Mouse (Mus musculus) induced T-regulatory cell, adult 2 months (primary cell): Measurements from ENCODE around the gene Gapt.
"Not testable (repeated sequence)": the region's sequence is repeated elsewhere in the genome, so short reads cannot be mapped to it uniquely, and the experiment has no call there.

Experiments used
- DNase-seq: peaks from one replicate; pipeline ENCODE4 v3.0.0-alpha.2; 2012; ENCODE audit warnings: low read depth

The Gapt gene

DNA sequence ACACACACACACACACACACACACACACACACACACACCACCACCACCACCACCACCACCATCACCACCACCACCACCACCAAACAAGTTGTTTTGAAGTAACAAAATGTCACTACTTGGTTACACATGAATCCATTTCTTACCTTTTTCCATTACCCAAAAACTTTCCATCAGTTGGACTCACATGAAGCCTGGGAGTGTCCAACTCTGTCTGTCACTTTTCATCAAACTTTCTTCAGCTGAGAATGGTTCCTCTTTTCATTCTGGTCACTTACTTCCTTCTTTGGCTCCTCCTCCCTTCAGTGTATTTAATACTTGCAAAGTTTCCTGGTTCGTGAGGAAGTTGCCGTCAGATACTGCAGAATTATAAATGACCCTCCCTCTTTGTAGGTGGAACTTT, at the start of gene Gapt:
TSS of gene Gapt (minus strand) at position 259 of the 400 bp plus-strand sequence.
- DNase-seq: no peak

DNA sequence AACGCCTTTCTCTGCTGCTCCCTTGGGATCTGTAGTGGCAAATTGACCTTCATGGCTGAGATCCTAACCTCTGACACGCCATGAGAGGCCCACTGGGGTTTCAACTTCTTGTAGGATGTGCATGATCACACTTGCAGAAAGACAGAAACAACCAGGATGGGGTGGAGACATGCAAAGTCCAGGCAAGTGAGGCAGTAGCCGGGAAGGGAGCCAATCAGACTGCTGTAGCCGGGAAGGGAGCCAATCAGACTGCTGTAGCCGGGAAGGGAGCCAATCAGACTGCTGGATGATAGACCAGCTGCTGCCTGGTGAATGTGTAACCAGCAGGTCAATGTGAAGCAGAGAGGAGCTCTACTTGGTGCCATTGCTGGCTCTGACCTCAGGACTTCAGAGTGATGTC, 49.2 kb upstream of the Gapt start:
- no peak for DNase-seq

DNA sequence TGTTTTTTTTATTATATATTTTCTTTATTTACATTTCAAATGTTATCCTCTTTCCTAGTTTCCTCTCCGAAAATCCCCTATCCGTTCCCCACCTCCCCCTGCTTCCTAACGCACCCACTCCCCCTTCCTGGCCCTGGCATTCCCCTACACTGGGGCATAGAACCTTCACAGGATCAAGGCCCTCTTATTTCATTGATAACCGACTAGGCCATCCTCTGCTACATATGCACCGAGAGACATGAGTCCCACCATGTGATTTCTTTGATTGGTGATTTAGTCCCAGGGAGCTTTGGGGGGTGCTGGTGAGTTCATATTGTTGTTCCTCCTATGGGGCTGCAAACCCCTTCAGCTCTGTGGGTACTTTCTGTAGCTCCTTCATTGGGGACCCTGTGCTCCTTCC, 47.7 kb upstream of the Gapt start:
- DNase-seq: not testable (repeated sequence)

DNA sequence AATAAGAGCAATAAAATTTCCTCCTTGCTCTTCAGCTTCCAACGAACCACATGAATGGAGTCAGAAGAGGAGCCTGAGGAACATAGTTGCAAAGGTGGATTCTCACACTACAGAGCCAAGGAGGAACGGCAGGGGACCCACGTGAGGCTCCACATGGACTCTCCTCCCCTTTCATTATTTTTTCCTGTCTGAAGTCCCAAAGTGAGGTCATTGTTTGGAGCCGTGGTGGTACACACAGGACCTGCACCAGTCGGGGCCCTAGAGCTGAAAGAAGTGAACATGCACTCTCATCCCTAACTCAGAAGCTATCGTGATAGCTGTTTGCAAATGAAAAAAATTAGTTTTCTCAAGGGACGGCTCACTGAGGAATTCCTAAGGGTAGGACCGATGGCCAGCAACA, 47.1 kb upstream of the Gapt start:
- DNase-seq: no peak

DNA sequence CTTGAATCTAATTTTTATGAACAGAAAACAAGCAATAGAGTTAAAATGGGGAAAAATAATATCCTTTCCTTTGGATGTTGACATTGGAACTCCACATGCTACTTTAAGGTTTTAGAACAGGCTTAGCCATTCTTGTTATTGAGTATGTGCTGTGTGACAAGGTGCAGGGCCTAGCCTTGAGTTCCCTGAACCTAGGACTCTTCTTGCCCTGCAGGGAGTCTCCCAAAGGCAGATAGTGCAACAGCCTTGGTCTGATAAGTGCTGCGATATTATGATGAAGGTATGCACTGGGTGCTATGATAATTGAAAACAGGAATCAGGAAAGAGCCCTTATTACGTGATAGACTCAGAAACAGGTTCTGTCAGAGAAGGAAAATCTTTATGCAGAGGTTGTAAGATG, 44.9 kb upstream of the Gapt start:
- no peak for DNase-seq

DNA sequence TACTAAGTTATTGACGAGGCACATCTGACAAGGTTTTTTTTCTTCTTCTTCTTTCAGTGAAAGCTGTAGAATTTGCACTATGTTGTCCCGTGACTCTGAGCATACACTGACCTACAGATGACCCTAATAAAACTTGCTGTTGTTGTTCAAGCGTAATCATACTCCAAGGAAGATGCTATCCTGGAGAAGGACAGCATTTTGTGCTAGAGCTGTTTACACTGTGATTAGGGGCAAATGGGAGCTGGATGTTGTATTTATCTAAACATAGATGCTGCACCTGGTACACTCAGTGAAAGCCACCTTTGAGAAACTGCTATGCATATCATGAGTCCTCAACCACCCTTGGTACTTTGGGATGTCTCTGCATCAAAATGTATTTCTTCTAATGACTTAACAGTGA, 44.4 kb upstream of the Gapt start:
- DNase-seq: no peak

DNA sequence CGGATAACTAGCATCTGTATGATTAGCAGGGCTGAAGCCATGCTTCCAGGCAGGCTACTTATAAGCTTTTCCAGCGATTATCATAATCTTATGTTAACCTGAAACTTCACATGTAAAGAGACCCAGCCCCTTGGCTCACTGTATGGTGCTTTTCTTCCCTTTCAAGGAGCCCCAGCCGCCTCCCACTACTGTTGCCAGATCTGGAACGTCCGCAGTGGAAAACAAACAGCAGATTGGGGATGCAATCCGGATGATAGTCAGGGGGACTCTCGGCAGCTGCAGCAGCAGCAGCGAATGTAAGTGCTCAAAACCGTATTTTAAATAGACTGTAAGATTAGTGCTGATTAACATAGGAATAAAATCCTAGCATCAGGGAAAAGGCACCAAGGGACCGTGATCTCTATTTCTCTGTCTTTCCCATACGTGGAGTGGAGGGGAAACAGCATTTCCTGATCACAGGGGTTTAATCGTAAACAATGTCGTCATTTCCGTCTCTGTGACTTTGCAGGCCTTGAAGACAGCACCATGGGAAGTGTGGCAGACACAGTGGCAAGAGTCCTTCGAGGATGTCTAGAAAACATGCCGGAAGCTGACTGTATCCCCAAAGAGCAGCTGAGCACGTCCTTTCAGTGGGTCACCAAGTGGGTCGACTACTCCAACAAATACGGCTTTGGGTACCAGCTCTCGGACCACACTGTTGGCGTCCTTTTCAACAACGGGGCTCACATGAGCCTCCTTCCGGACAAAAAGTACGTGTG, 41.7 kb upstream of the Gapt start:
- DNase-seq: no peak

DNA sequence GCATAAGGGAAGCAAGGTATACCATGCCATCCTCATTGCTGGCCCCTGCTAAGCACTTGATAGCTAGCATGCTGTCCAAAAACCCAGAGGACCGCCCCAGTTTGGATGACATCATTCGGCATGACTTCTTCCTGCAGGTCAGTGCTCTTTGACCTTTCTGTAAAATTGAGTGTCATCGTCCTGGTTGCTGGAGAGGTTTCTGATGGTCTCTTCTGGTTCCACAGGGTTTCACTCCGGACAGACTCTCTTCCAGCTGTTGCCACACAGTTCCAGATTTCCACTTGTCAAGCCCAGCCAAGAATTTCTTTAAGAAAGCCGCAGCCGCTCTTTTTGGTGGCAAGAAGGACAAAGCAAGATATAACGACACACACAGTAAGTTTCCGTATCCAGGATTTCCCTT, 40.8 kb upstream of the Gapt start:
- DNase-seq: no peak

DNA sequence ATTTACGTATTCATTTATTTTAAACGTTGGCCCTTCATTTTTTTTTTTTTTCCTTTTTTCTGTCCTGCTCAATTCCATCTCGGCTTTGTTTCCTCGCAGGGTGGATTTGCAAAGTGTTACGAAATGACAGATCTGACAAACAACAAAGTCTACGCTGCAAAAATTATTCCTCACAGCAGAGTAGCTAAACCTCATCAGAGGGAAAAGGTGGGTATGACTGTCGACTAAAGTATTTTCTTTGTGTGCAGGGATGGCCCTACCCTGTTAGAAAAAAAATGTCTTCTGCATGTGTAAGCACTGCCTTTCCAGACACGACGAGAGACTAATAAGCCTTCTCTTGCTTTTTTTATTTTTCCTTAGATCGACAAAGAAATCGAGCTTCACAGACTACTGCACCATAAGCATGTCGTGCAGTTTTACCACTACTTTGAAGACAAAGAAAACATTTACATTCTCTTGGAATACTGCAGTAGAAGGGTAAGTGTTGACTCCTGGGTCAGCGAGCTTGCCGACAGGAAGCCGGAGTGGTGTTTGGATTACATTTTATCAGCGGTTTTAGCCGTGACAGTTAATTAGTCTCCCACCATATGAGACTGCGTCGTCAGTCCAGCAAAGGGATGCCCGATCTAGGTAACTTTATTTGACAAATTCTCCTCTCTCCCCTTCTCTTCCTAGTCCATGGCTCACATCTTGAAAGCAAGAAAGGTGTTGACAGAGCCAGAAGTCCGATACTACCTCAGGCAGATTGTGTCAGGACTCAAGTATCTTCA, 39.1 kb upstream of the Gapt start:
- peak; percentile 12 for DNase-seq

DNA sequence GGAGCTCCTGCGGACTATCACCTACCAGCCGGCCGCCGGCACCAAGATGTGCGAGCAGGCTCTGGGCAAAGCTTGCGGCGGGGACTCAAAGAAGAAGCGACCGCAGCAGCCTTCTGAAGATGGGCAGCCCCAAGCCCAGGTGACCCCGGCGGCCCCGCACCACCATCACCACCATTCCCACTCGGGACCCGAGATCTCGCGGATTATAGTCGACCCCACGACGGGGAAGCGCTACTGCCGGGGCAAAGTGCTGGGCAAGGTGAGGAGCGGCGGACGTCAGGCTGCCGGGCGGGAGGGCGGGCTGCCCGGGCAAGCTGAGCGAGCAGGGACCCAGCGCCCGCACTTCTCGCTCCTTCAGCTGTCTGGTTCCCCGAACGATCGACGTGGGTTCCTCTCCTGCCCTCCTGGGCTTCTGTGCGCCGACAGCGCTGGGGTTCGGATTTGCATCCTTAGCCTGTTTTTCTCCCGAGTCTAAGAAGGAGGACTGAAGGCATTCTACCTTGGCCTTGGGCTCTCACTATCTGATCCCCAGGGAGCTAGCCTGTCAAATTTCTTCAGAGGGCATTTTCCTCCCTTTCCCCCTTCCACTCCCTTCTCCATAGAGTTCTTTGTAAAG, 38.3 kb upstream of the Gapt start:
- no peak for DNase-seq

DNA sequence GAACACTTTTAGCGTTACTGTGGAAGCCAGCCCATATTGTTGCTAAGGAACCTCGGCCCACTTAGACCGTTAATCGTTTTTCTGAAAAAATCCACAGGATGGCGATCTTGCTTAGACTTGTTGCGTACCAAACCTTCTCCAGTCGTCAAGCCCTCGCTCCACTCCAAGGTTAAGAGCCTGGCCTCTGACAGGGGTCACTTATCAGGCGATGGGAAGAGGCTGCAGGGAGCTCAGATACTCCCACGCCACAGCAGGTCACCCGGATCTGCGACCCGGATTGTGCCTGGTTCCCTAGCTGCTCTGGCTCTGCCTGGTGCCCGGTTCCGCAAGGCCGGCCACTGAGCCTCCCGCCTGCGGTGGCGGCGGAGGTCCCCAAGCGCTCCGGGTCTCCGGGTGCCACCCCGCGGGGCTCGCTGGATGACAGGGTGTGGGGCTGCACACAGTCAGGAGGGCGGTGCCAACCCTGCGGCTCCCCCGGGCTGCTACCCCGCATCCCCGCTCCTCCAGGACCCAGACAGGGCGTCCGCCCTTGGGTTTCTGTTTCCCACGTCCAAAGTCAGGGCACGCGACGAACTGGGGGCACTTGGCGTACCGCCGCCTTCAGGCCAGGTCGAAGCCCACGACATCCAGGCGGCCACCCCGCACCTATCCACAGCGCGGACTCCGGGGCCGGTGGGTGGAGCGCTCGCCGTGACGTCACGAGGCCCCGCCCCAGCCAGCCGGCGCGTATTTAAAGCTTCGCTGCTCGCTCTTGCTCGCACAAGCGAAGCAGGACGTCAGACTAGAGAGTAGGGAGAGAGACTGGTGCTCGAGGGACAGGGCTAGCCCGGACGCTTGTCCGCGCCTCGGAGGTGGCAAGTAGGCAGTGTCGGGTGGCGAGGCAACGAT, 37.5 kb upstream of the Gapt start, which contains the start of gene Plk2:
TSS of gene Plk2 (plus strand) at position 756 of the 888 bp plus-strand sequence.
- DNase-seq: peak; percentile 91

DNA sequence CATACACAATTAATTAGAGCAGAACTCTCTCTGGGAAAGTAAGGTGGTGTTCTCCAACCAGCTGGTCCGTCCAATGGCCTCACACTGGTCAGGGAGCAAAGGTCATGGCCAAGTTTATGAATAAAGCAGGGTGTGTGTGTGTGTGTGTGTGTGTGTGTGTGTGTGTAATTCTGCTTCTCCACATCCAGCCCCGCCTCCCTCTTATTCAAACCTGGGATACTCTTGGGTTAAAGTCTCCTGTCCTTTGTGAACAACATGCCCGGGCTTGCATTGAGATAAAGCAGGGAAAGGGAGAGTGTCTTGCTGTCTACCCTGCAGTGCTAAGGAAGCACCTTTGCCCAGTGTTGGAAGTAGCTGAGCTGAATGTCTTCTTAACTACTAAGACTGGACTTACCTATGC, 35.6 kb upstream of the Gapt start:
- no peak for DNase-seq

DNA sequence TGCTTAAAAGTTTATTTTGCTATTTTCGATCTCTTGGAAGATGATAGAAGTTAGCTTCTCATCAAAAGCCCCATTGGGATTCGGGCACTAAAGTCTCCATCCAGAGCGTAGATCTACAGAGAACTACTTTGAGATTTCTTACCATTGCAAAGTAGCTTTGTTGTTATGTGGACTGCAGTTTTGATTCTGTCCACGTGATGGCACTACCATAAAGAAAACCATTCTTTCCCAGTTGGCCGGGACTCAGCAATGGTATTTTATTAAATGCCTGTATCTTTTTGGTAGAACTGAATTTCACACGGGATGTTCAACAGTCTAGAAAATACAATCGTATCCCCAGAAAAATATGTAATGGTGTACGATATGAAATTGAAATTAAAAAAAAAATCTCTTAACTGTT, 35.2 kb upstream of the Gapt start:
- DNase-seq: peak; percentile 80

DNA sequence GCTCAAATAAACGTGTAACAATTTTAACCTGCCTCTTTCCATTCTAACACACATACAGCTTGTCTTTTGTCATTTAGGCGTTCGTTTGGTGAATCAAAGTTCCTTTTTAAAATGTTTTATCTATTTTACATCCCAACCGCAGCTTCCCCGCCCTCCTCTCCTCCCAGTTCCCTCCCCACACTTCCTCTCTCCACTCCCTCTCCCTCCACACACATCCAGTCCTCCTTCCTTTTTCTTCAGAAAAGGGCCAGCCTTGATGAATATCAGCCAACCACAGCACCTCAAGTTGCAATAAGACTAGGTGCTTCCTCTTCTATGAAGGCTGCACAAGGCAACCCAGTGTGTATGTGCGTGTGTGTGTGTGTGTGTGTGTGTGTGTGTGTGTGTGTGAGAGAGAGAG, 27.5 kb upstream of the Gapt start:
- no peak for DNase-seq

DNA sequence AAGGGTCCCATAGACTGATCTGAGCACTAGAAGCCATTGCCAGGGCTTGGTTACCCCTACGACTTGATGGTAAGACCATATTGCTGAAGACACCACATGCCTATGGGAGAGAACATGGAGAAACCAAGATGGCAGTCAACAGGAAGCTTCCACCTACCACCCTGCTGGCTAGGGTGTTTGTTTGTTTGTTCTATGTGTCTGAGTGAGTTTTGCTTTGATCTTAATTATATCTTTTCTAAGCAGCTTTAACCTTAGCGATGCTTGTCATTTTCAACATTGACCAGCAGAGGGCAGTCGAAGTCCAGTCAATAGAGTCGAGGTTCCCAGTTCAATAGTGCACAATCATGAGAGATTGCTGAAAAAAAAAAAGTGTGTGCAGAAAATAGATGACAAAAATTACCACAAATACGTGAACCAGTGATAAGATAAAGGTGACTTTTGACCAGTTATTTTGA, 25.5 kb upstream of the Gapt start:
- DNase-seq: peak; percentile 82

DNA sequence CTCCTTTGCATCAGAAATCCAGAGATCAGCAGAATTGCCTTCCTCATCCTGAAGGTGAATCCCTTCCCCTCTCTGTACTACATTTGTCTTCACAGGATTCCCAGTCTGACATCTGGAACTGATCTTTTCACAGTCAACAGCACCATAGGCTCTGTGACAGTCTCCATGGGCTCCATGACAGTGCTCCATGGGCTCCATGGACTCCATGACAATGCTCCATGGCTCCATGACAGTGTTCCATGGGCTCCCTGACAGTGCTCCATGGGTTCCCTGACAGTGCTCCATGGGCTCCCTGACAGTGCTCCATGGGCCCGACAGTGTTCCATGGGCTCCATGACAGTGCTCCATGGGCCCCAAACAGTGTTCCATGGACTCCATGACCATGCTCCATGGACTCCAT, 12.7 kb upstream of the Gapt start:
- no peak for DNase-seq

DNA sequence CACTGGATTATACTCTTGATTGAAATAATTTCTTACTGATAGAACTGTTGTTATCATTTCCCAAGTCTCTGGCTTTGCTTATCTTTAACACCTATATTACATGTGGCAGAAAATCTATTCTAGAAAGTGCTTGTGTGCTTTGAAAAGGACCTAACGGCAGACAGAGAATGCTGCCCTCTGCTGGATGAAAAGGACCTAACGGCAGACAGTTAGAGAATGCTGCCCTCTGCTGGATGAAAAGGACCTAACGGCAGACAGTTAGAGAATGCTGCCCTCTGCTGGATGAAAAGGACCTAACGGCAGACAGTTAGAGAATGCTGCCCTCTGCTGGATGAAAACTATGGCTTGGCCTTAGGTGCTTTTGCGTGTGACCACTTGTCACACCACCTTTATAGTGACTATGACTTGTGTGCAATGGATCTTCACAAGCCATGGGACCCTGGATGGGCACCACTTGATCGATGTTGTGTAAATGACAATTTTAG, 11.6 kb upstream of the Gapt start:
- peak; percentile 57 for DNase-seq

DNA sequence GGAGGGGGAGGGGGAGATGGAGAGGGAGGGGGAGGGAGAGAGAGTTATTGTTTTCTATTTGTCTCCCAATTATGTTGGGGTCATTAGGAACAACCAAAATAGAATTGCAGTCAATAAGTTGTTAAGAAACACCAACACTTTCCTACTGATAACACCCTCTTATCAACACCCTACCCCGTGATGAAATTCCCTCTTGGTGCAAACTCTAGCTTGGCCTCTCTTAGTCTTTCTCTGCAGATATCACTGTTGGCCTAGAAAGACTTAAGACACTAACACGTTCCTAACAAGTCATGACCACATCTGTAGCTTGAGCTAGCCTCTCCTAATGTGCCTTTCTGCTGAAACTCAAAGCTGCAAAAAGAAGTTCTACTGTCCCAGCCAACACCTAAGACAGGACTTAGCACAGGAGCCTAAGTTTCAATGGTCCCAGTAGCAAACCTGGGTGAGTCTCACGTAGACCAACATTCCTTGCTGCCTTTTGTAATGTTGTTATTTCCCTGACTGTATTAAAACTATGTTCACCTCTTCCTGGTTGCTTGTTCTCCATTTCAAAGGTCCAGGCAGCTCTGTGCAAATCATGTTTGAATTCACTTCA, 11.1 kb upstream of the Gapt start:
- DNase-seq: no peak

DNA sequence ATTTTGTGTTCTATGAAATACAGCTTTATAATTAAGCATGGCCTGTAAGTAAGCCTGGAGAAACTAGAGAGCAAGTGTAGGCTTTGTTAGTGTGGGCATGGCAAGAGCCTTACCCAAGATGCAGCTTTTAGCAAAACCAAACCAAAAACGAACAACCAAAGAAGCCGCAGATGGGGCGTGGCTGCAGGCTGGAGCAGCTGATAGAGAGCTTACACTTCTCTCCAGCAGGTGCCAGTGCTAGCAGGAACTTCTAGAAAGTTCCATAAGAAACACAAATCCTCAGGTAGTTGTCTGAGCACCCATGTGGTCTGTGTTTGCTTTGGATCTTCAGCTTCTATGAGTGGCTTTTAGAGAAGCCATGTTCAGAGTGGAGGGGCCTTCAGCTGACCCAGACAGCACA, 9.5 kb upstream of the Gapt start:
- DNase-seq: no peak

DNA sequence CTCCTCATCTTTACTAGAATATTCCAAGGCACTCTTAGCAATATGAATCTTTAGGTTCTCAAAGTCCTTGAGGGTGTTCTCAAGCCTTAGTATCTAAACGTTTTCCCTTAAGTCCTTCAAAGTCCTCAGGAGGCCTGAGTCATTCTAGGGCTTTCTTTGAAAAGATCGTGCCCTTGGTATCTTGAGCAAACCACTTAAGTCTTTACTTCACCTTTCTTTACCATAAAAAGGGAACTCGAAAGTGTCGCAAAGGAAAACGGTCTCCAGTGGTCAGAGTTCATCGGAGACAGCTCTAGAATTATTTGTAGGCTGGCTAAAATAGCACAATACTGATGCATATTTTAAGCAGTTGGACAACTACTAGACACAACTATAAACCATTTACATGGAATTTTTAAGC, 6.7 kb upstream of the Gapt start:
- DNase-seq: no peak

DNA sequence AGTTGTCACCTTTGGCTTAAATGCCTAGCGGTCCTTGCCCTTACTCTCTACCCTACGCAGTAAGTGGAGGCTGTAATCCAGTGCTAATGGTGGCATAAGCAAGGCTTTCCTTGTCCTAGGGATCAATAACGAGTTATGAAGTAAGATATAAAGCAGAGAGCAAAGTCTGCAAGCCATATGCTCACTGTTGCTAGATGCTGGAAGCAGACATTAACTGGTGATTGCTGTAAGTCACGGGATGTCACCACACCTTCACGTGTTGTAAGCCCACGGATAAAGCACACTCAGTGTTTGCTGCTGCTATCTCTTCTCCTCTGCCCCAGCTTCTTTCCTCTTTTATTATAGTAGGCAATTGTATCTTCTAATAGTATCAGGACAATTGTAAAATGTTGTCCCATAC, 5.9 kb downstream of the Gapt start:
- DNase-seq: no peak
